Mouse (Mus musculus) C2C12 (cell line): Measurements from ENCODE around the gene Sell. TPM values are rescaled to one million over a fixed set of nuclear protein-coding genes. Genes with fewer than 3 reads are reported as not detected.

Source experiments
- H3K27me3 ChIP-seq: one replicate; pipeline ENCODE4 v1.6.1; 2011; ENCODE audit not compliant: control insufficient read depth, insufficient read depth, insufficient read length
- H3K36me3 ChIP-seq: one replicate; pipeline ENCODE4 v1.6.1; 2011; ENCODE audit not compliant: control insufficient read depth, insufficient read depth
- H3K4me3 ChIP-seq: one replicate; pipeline ENCODE4 v1.5.1; 2011; ENCODE audit warnings: mild to moderate bottlenecking, control low read depth; ENCODE audit not compliant: poor library complexity, insufficient read depth, severe bottlenecking
- H3K79me2 ChIP-seq: one replicate; pipeline ENCODE4 v1.6.1; 2011; ENCODE audit not compliant: control insufficient read depth, insufficient read depth
- H3K79me3 ChIP-seq: one replicate; pipeline ENCODE4 v1.6.1; 2011; ENCODE audit warnings: low read depth, control low read depth
- H3ac ChIP-seq: one replicate; pipeline ENCODE3; 2011; ENCODE audit warnings: low read depth; ENCODE audit not compliant: control insufficient read depth, insufficient read length
- CEBPB ChIP-seq: IDR thresholded peaks from one replicate; pipeline ENCODE4 v1.6.1; 2011; ENCODE audit warnings: low read depth, mild to moderate bottlenecking, control low read depth, moderate library complexity
- CTCF ChIP-seq: IDR thresholded peaks from one replicate; pipeline ENCODE4 v1.5.1; 2011; ENCODE audit not compliant: control insufficient read depth, insufficient read depth, insufficient read length
- FOSL1 ChIP-seq: IDR thresholded peaks from one replicate; pipeline ENCODE4 v1.8.0; 2011; ENCODE audit warnings: mild to moderate bottlenecking, low read length; ENCODE audit not compliant: poor library complexity, insufficient read depth, severe bottlenecking
- MAX ChIP-seq: IDR thresholded peaks from one replicate; pipeline ENCODE4 v1.6.1; 2011; ENCODE audit warnings: mild to moderate bottlenecking, control low read depth
- MYOD1 ChIP-seq: IDR thresholded peaks from one replicate; pipeline ENCODE4 v1.6.1; 2011; ENCODE audit warnings: low read depth; ENCODE audit not compliant: control insufficient read depth, insufficient read length
- MYOG ChIP-seq: IDR thresholded peaks from one replicate; pipeline ENCODE4 v1.6.1; 2011; ENCODE audit not compliant: control insufficient read depth, insufficient read length; ENCODE audit errors: extremely low read depth
- USF1 ChIP-seq: IDR thresholded peaks from one replicate; pipeline ENCODE4 v1.6.1; 2011; ENCODE audit warnings: low read depth, mild to moderate bottlenecking, control low read depth, moderate library complexity
- polyA plus RNA-seq: library from polyadenylated mRNA; unstranded; fragments of >200 nt; fragmentation: generic; extraction: Trizol; gene quantifications from one replicate; pipeline ENCODE4 v1.2.1, GENCODE M21; 2012; ENCODE audit warnings: missing spikeins

Gene Sell
- polyA plus RNA-seq, 1 experiment, result 0.02 TPM

DNA sequence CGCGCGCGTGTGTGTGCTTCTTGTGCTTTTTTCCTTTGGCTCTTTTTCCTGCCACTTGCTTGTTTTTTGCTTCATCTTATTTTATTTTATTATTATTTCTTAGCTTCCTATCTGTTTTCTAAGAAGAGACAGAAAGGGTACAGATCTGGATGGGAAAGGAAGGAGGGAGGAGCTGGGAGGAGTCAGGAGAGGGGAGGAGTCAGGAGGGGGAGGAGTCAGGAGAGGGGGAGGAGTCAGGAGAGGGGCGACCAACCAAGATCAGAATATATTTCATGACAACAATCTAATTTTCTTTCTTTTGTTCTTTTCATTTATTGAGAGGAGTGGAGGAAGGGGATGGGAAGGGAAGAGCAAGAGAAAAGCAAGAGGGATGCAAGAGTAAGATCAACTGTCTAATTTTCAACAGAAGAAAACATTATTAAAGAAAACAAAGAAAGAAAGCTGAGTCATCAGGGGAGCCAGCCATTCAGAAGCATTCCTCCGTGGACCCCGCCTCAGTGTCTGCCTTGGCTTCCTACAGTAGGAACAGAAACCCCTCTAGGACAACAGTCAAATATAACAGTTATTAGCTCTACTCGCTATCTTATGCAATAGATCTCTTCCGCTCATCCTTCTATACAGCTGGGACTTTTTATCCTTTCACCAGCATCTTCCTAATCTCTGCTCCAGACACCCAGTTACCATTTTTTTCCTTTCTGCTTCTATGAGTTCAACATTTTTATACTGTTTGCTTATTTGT lies 49.0 kb downstream of the Sell start:
- Histone ChIP-seq H3ac (no peak overlapping the region), H3K4me3 (no peak overlapping the region), H3K27me3 (no peaks in the 10 kb centered on the region), H3K79me2 (no peaks in the 10 kb centered on the region), H3K79me3 (no peaks in the 10 kb centered on the region), H3K36me3 (no peaks in the 10 kb centered on the region)
- TF ChIP-seq MYOD1 (no peak), MAX (no peak), MYOG (no peak), CTCF (no peak), USF1 (no peak), FOSL1 (no peak), CEBPB (no peak)

DNA sequence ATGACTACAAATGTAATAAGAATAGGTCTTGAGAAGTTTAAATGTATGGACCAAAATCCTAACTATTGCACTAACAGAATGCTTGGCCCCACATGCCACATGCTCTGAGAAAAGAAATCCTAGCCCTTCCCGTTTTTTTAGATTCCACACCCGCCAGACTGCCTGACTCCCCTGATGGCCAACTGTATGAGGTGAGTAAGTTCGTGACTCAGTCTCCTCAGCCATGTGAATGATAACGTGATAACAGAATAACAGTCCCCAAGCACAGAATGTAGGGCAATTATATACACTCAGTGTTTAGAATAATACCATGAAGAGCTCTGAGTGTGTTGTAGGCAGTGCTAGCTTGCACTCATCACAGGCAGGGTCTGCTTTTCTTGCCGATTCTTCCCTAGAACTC lies 52.5 kb downstream of the Sell start:
- peaks cover 4% of the 10 kb centered on the region for H3K79me3 ChIP-seq
- H3K4me3 ChIP-seq, result no peak overlapping the region
- no peak overlapping the region for H3ac ChIP-seq
- H3K36me3 ChIP-seq, result no peaks in the 10 kb centered on the region
- peak; percentile 25 for TF ChIP-seq USF1
- peak; percentile 66 for TF ChIP-seq MYOD1
- TF ChIP-seq FOSL1, result peak; percentile 12
- no peak for TF ChIP-seq CEBPB
- H3K27me3 ChIP-seq, result no peaks in the 10 kb centered on the region
- H3K79me2 ChIP-seq, result peaks cover 25% of the 10 kb centered on the region

DNA sequence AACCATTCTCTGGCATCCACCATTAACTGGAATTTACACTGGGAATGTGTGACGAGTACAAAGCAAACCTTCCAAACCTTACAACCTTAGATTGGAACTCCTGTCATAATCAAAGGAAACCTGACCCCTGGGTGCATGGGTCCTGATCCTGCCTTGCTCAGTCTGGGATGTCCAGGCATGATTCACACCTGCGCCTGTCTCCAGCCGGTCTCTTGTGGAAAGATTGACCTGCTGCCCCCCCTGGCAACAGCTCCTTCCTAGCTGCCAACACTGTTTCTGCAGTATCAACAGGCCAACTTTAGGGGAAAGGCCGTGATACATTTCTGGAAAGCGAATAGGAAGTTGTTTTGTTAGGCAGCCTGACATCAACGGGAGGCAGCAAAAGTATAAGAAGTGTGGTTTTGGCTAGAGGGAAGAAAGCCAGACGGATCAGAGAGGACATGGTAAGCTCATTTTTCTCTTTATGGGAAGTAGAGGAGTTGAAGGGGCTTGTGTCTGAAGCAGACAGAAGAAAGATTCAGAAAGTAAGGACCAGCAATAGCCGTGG lies 53.2 kb downstream of the Sell start, which contains the start of gene Selp:
TSS of gene Selp (plus strand) at position 318 of the 547 bp plus-strand sequence.
- Histone ChIP-seq H3K27me3 (no peaks in the 10 kb centered on the region), H3K36me3 (no peaks in the 10 kb centered on the region), H3K4me3 (no peak within 1 kb of the TSS), H3K79me2 (peaks cover 30% of the 10 kb centered on the region), H3K79me3 (peaks cover 6% of the 10 kb centered on the region), H3ac (peak within 1 kb of the TSS; percentile 66)
- TF ChIP-seq MYOD1, result peak; percentile 52
- no peak for TF ChIP-seq CEBPB

DNA sequence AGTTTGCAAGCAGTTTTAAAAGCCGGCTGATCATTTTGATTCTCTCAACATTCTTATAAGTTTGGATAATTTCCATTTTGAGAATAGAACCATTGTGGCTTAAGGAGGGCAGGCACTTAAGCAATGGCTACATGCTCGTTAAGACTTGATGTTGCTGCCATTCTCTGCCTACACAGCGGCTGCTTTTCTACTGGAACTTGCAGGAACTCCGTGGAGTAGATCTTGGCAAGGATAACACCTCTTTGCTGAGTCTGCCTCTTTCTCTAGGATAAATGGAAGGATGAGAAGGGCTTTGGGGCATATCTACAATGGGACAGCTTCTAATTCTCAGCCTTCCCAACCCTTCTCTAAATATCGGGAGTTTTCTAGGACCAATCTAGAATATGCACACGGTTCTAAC lies 53.9 kb downstream of the Sell start:
- H3K4me3 ChIP-seq, result no peak overlapping the region
- H3K79me2 ChIP-seq, result peaks cover 34% of the 10 kb centered on the region
- H3K79me3 ChIP-seq, result peaks cover 6% of the 10 kb centered on the region
- peak overlapping the region; percentile 66 for H3ac ChIP-seq
- no peaks in the 10 kb centered on the region for H3K36me3 ChIP-seq
- TF ChIP-seq CEBPB (no peak), MAX (no peak), FOSL1 (no peak), MYOD1 (no peak), CTCF (no peak), USF1 (no peak), MYOG (no peak)
- H3K27me3 ChIP-seq, result no peaks in the 10 kb centered on the region

DNA sequence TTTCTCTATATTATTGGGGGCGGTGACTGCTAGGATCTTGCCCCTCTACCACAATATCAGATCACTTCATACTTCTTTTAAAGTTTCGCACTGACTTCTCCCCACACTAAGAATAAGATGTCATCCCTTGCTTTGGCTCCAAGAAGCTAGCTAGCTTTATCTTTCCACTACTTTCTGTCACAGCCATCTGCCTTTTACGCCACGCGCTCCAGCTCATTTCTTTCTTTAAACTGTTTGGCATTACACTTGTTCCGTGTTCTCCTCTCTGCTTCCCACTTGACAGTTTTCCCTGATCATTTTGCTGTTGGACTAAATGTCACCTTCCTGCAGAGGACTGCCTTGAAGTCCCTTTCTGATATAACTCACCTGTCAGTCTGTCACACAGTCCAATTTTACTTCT lies 56.1 kb downstream of the Sell start:
- no peak for TF ChIP-seq USF1
- no peak for TF ChIP-seq MAX
- TF ChIP-seq MYOG, result no peak
- no peak for TF ChIP-seq CEBPB
- no peak for TF ChIP-seq FOSL1
- TF ChIP-seq CTCF, result no peak
- no peak for TF ChIP-seq MYOD1

More for the DNA sequence above, 56.1 kb downstream of the Sell start:
- no peaks in the 10 kb centered on the region for H3K36me3 ChIP-seq
- no peaks in the 10 kb centered on the region for H3K27me3 ChIP-seq
- H3K4me3 ChIP-seq, result no peak overlapping the region
- peaks cover 6% of the 10 kb centered on the region for H3K79me3 ChIP-seq
- no peak overlapping the region for H3ac ChIP-seq
- peaks cover 42% of the 10 kb centered on the region for H3K79me2 ChIP-seq
